Mouse (Mus musculus) liver, embryonic 15.5 days (tissue): Measurements from ENCODE around the gene Pabpc1l. TPM values are rescaled to one million over a fixed set of nuclear protein-coding genes. Genes with fewer than 3 reads are reported as not detected.
"Not testable (repeated sequence)": the region's sequence is repeated elsewhere in the genome, so short reads cannot be mapped to it uniquely, and the experiment has no call there.

Source experiments
- ATAC-seq: fragments of 200-750 bp; cut with Nextera tagmentation; 2 replicates; pipeline ENCODE4 v1.8.0; 2017; ENCODE audit warnings: moderate number of reproducible peaks, mild to moderate bottlenecking, moderate library complexity; ENCODE audit not compliant: insufficient read depth
- H3K27ac ChIP-seq: fragments of 300-500 bp; sonication (generic); replicated peaks from 2 replicates; pipeline ENCODE4 v1.5.1; 2015; ENCODE audit warnings: mild to moderate bottlenecking, inconsistent platforms
- H3K27me3 ChIP-seq: fragments of 300-500 bp; sonication (generic); 2 replicates; pipeline ENCODE4 v1.6.1; 2015; ENCODE audit warnings: mild to moderate bottlenecking, inconsistent platforms
- H3K36me3 ChIP-seq: fragments of 300-500 bp; sonication (generic); replicated peaks from 2 replicates; pipeline ENCODE4 v1.6.1; 2015; ENCODE audit warnings: moderate library complexity, mild to moderate bottlenecking, inconsistent platforms
- H3K4me1 ChIP-seq: fragments of 300-500 bp; sonication (generic); replicated peaks from 2 replicates; pipeline ENCODE4 v1.6.1; 2015; ENCODE audit warnings: inconsistent platforms
- H3K4me2 ChIP-seq: fragments of 300-500 bp; sonication (generic); 2 replicates; pipeline ENCODE4 v1.6.1; 2015; ENCODE audit warnings: moderate library complexity, mild to moderate bottlenecking, inconsistent platforms
- H3K4me3 ChIP-seq: fragments of 300-500 bp; sonication (generic); replicated peaks from 2 replicates; pipeline ENCODE4 v1.5.1; 2015; ENCODE audit warnings: mild to moderate bottlenecking, inconsistent platforms
- H3K9ac ChIP-seq: fragments of 300-500 bp; sonication (generic); 2 replicates; pipeline ENCODE4 v1.6.1; 2015; ENCODE audit warnings: moderate library complexity, mild to moderate bottlenecking, inconsistent platforms
- H3K9me3 ChIP-seq: fragments of 300-500 bp; sonication (generic); replicated peaks from 2 replicates; pipeline ENCODE4 v1.6.1; 2016; ENCODE audit warnings: inconsistent platforms
- WGBS: fragments of 180-500 bp; shearing (Covaris S2); methylation state at CpG from one replicate; pipeline ENCODE4 v1.1.7; 2015; ENCODE audit warnings: mixed read lengths; ENCODE audit not compliant: insufficient replicate concordance; 5-methylcytosine and 5-hydroxymethylcytosine counted together
- polyA plus RNA-seq: library from polyadenylated mRNA; unstranded; fragments of >200 nt; fragmentation: Nextera tagmentation; extraction: Ambion mirVana; gene quantifications from 2 replicates; pipeline ENCODE4 v1.2.1, GENCODE M21; 2015

Gene Pabpc1l
- polyA plus RNA-seq, 1 experiment from 2014 or later = 0.32 TPM

- not testable (repeated sequence) for H3K36me3 ChIP-seq, H3K9me3 ChIP-seq, ATAC-seq, H3K27me3 ChIP-seq
- Histone ChIP-seq H3K4me2 (peak overlapping the region; percentile 89), H3K9ac (peak overlapping the region; percentile 78), H3K4me1 (peaks cover 50% of the 10 kb centered on the region), H3K27ac (peak overlapping the region; percentile 69), H3K4me3 (peak overlapping the region; percentile 92)
- WGBS = 70% methylated on average over 11 of the region's 11 CpGs
Observed at GRCm38 (mm10) chr2:164071437-164071820, 46.2 kb downstream of the Pabpc1l start.

- Histone ChIP-seq H3K4me1 (peaks cover 54% of the 10 kb centered on the region), H3K4me3 (no peak overlapping the region), H3K27ac (no peak overlapping the region), H3K9me3 (no peaks in the 10 kb centered on the region), H3K4me2 (no peak overlapping the region), H3K9ac (no peak overlapping the region), H3K27me3 (no peaks in the 10 kb centered on the region), H3K36me3 (0 out of 2 replicates have a peak, but pooled peaks cover under 1% of the 10 kb centered on the region)
- ATAC-seq = no peak
- 84% methylated on average over 2 of the region's 2 CpGs for WGBS
Observed at GRCm38 (mm10) chr2:164072109-164072508, 46.9 kb downstream of the Pabpc1l start.

- H3K4me1 ChIP-seq = peaks cover 57% of the 10 kb centered on the region
- no peaks in the 10 kb centered on the region for H3K27me3 ChIP-seq
- H3K4me2 ChIP-seq = no peak overlapping the region
- 73% methylated on average over 7 of the region's 7 CpGs for WGBS
- ATAC-seq = no peak
- H3K27ac ChIP-seq = no peak overlapping the region
- H3K9ac ChIP-seq = no peak overlapping the region
- no peak overlapping the region for H3K4me3 ChIP-seq
- H3K36me3 ChIP-seq = no peaks in the 10 kb centered on the region
- no peaks in the 10 kb centered on the region for H3K9me3 ChIP-seq
Observed at GRCm38 (mm10) chr2:164073120-164073519, 47.9 kb downstream of the Pabpc1l start.

GRCm38 (mm10) chr2:164073918-164074578 is 48.8 kb downstream of the Pabpc1l start:
- ATAC-seq = peak; percentile 78
- Histone ChIP-seq H3K27ac (peak overlapping the region; percentile 83), H3K4me3 (peak overlapping the region; percentile 98), H3K9me3 (no peaks in the 10 kb centered on the region), H3K9ac (peak overlapping the region; percentile 84), H3K36me3 (no peaks in the 10 kb centered on the region), H3K27me3 (no peaks in the 10 kb centered on the region), H3K4me2 (peak overlapping the region; percentile 93), H3K4me1 (peaks cover 58% of the 10 kb centered on the region)
- under 1% methylated on average over 48 of the region's 48 CpGs for WGBS

- peak overlapping the region; percentile 83 for H3K27ac ChIP-seq
- H3K4me3 ChIP-seq = peak overlapping the region; percentile 98
- no peaks in the 10 kb centered on the region for H3K9me3 ChIP-seq
- H3K27me3 ChIP-seq = no peaks in the 10 kb centered on the region
- H3K4me2 ChIP-seq = peak overlapping the region; percentile 93
- peaks cover 55% of the 10 kb centered on the region for H3K4me1 ChIP-seq
- WGBS = 12% methylated on average over 5 of the region's 5 CpGs
- no peak for ATAC-seq
- H3K36me3 ChIP-seq = peaks cover 8% of the 10 kb centered on the region
- peak overlapping the region; percentile 84 for H3K9ac ChIP-seq
Observed at GRCm38 (mm10) chr2:164075088-164075487, 49.8 kb downstream of the Pabpc1l start.

- WGBS = 79% methylated on average over 8 of the region's 8 CpGs
- no peak overlapping the region for H3K9ac ChIP-seq
- H3K4me3 ChIP-seq = no peak overlapping the region
- H3K27ac ChIP-seq = no peak overlapping the region
- no peak for ATAC-seq
- H3K4me1 ChIP-seq = peaks cover 42% of the 10 kb centered on the region
- no peak overlapping the region for H3K4me2 ChIP-seq
- no peaks in the 10 kb centered on the region for H3K9me3 ChIP-seq
- H3K36me3 ChIP-seq = peaks cover 27% of the 10 kb centered on the region
- no peaks in the 10 kb centered on the region for H3K27me3 ChIP-seq
Observed at GRCm38 (mm10) chr2:164076874-164077425, 51.7 kb downstream of the Pabpc1l start.

GRCm38 (mm10) chr2:164077875-164078274 is 52.6 kb downstream of the Pabpc1l start:
- no peaks in the 10 kb centered on the region for H3K9me3 ChIP-seq
- ATAC-seq = no peak
- no peak overlapping the region for H3K27ac ChIP-seq
- H3K4me3 ChIP-seq = no peak overlapping the region
- no peaks in the 10 kb centered on the region for H3K27me3 ChIP-seq
- WGBS = 47% methylated on average over 5 of the region's 5 CpGs
- H3K9ac ChIP-seq = no peak overlapping the region
- peaks cover 35% of the 10 kb centered on the region for H3K36me3 ChIP-seq
- H3K4me2 ChIP-seq = no peak overlapping the region
- peaks cover 42% of the 10 kb centered on the region for H3K4me1 ChIP-seq

- Histone ChIP-seq H3K4me1 (peaks cover 39% of the 10 kb centered on the region), H3K27ac (no peak overlapping the region), H3K36me3 (peaks cover 50% of the 10 kb centered on the region), H3K27me3 (no peaks in the 10 kb centered on the region), H3K4me3 (no peak overlapping the region), H3K9me3 (no peaks in the 10 kb centered on the region), H3K9ac (no peak overlapping the region), H3K4me2 (no peak overlapping the region)
- no peak for ATAC-seq
- WGBS = 35% methylated on average over 6 of the region's 6 CpGs
Observed at GRCm38 (mm10) chr2:164079488-164079887, 54.2 kb downstream of the Pabpc1l start.

GRCm38 (mm10) chr2:164081577-164081976 is 56.3 kb downstream of the Pabpc1l start:
- Histone ChIP-seq H3K4me3 (no peak overlapping the region), H3K9ac (no peak overlapping the region), H3K4me1 (peaks cover 20% of the 10 kb centered on the region), H3K27me3 (no peaks in the 10 kb centered on the region), H3K4me2 (no peak overlapping the region), H3K36me3 (peaks cover 58% of the 10 kb centered on the region), H3K27ac (no peak overlapping the region), H3K9me3 (no peaks in the 10 kb centered on the region)
- ATAC-seq = no peak
- 87% methylated on average over 10 of the region's 10 CpGs for WGBS

GRCm38 (mm10) chr2:164082175-164082574 is 56.9 kb downstream of the Pabpc1l start:
- peaks cover 17% of the 10 kb centered on the region for H3K4me1 ChIP-seq
- no peak overlapping the region for H3K9ac ChIP-seq
- no peaks in the 10 kb centered on the region for H3K9me3 ChIP-seq
- no peak for ATAC-seq
- WGBS = 73% methylated on average over 10 of the region's 10 CpGs
- peaks cover 64% of the 10 kb centered on the region for H3K36me3 ChIP-seq
- no peak overlapping the region for H3K4me2 ChIP-seq
- no peak overlapping the region for H3K4me3 ChIP-seq
- no peak overlapping the region for H3K27ac ChIP-seq
- no peaks in the 10 kb centered on the region for H3K27me3 ChIP-seq

- Histone ChIP-seq H3K27ac (peak overlapping the region; percentile 66), H3K36me3 (peaks cover 77% of the 10 kb centered on the region), H3K9ac (no peak overlapping the region), H3K4me1 (peaks cover 10% of the 10 kb centered on the region), H3K27me3 (no peaks in the 10 kb centered on the region), H3K9me3 (no peaks in the 10 kb centered on the region), H3K4me2 (peak overlapping the region; percentile 16), H3K4me3 (peak overlapping the region; percentile 7; the same call in 1 of the 2 replicates)
- peak; percentile 51; the same call in 1 of the 2 replicates for ATAC-seq
- WGBS = 32% methylated on average over 19 of the region's 19 CpGs
Observed at GRCm38 (mm10) chr2:164083609-164084341, 58.5 kb downstream of the Pabpc1l start.
